Mouse (Mus musculus) bone marrow, adult 2 months (tissue): ENCODE results near the gene Drg1.

Experiments used
- CTCF ChIP-seq: fragments of 200-500 bp; IDR thresholded peaks from 2 replicates; pipeline ENCODE4 v1.5.1; 2011; ENCODE audit warnings: low read length, control low read depth; ENCODE audit not compliant: control insufficient read depth, insufficient read depth
- POLR2A ChIP-seq: fragments of 200-500 bp; IDR thresholded peaks from 2 replicates; pipeline ENCODE4 v1.6.1; 2011; ENCODE audit warnings: low read depth, mild to moderate bottlenecking, control low read depth, low read length, borderline replicate concordance; ENCODE audit not compliant: control insufficient read depth

GRCm38 (mm10) chr11:3283645-3284044 lies 17.4 kb upstream of the Drg1 start:
- TF ChIP-seq POLR2A (no peak), CTCF (no peak)
